Mouse (Mus musculus) liver, embryonic 14.5 days (tissue): Measurements from ENCODE around the gene Mrpl44.

Experiments
- CTCF ChIP-seq: IDR thresholded peaks from 2 replicates; pipeline ENCODE4 v1.5.1; 2016; ENCODE audit warnings: antibody characterized with exemption, low read depth, control low read depth
- EP300 ChIP-seq: IDR thresholded peaks from 2 replicates; pipeline ENCODE4 v1.6.1; 2016; ENCODE audit warnings: antibody characterized with exemption, low read depth

DNA sequence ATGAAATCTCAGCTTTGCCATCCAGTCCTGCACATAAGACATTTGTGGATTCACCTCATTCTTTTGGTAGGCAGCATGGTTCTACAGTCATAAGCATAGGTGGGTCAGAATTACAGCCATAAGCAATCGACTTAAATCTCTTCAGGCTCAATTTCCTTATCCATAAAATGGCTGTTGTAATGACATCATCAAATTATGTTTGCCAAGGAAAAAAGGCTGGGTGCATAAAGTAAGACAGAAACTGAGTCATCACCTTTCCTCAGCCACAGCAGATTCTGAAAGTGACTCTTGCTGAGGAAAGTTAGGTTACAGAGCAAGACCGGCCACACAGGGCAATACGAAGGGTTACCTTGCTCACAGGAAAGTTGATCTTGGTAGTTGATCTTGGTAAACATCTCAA is 39.4 kb upstream of the Mrpl44 start:
- TF ChIP-seq CTCF = no peak
- no peak for TF ChIP-seq EP300
